Mouse (Mus musculus): ENCODE measurements around the gene Olfr33. TPM values are rescaled to one million over a fixed set of nuclear protein-coding genes. Genes with fewer than 3 reads are reported as not detected.

The Olfr33 gene
- total and polyA plus RNA-seq, 3 experiments: not detected

DNA sequence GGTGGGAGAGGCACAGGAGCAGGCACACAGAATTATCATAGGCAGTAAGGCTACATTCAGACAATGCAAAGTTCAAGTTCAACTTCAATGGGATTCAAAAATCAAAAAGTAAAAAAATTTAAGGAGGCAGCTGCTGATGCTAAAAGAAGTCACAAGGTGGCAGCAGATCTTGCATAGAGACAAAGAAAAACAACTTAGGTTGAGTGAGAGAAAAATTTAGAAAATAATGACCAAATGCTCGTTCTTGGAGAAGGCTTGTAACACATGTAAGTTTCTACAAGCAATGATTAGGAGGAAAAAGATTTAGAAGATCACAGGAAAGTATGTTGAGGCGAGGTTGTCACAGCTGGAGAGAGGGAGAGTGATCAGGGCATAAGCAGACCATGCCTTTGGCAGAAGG, 53.5 kb downstream of the Olfr33 start:
- H3K4me1 ChIP-seq (ENCODE audit: control insufficient read depth in 1 of 2, insufficient read depth in 2 of 2, low read length in 2 of 2): no peaks in the 10 kb centered on the region
- TF ChIP-seq ELF1 (IDR thresholded peaks at IDR 0.05; ENCODE audit: low read depth, low read length): no peak
- 0 out of 2 replicates have a peak, but pooled peaks have one; percentile 33 for TF ChIP-seq ZNF384 (IDR thresholded peaks at IDR 0.05; ENCODE audit: low read depth, low read length)
- peak; percentile 69 for TF ChIP-seq SMC3 (IDR thresholded peaks at IDR 0.05; ENCODE audit: low read depth, low read length)
- no peak for TF ChIP-seq TCF12 (IDR thresholded peaks at IDR 0.05; ENCODE audit: low read depth, low read length)
- TF ChIP-seq MEF2A (IDR thresholded peaks at IDR 0.05; ENCODE audit: extremely low read depth, insufficient replicate concordance, low read depth, low read length, poor library complexity, severe bottlenecking): no peak
- no peak for TF ChIP-seq GABPA (IDR thresholded peaks at IDR 0.05; ENCODE audit: low read depth, low read length)
- TF ChIP-seq RCOR1 (IDR thresholded peaks at IDR 0.05; ENCODE audit: low read depth, low read length): no peak
- TF ChIP-seq RAD21 (IDR thresholded peaks at IDR 0.05; ENCODE audit: low read depth, low read length): peak; percentile 59
- TF ChIP-seq CHD2 (IDR thresholded peaks at IDR 0.05; ENCODE audit: low read length): no peak
- no peak for TF ChIP-seq POLR2AphosphoS5 (IDR thresholded peaks at IDR 0.05; ENCODE audit: borderline replicate concordance, low read depth, low read length)
- TF ChIP-seq UBTF (IDR thresholded peaks at IDR 0.05; ENCODE audit: borderline replicate concordance, insufficient read depth, low read depth, low read length): no peak
- no peak for TF ChIP-seq SIN3A (IDR thresholded peaks at IDR 0.05; ENCODE audit: low read length)
- TF ChIP-seq TBP (IDR thresholded peaks at IDR 0.05; ENCODE audit: low read depth, low read length): no peak
- TF ChIP-seq ZKSCAN1 (IDR thresholded peaks at IDR 0.05; ENCODE audit: low read depth, low read length): no peak
- no peak for TF ChIP-seq ZMIZ1 (IDR thresholded peaks at IDR 0.05; ENCODE audit: low read depth, low read length)
- TF ChIP-seq MYB (IDR thresholded peaks at IDR 0.05; ENCODE audit: low read depth, low read length): no peak
- TF ChIP-seq POLR2A (IDR thresholded peaks at IDR 0.05; ENCODE audit: control insufficient read depth in 1 of 2, insufficient read depth in 1 of 2, low read depth in 1 of 2, low read length in 2 of 2, poor library complexity in 1 of 2): no peak
- no peak for TF ChIP-seq TAL1 (IDR thresholded peaks at IDR 0.05; ENCODE audit: low read length)
- TF ChIP-seq MAFK (IDR thresholded peaks at IDR 0.05; ENCODE audit: borderline replicate concordance, low read depth, low read length): no peak
- no peak for TF ChIP-seq HCFC1 (IDR thresholded peaks at IDR 0.05; ENCODE audit: low read depth, low read length)
- no peak for TF ChIP-seq MYC (IDR thresholded peaks at IDR 0.05; ENCODE audit: low read depth, low read length)
- no peak for TF ChIP-seq BHLHE40 (IDR thresholded peaks at IDR 0.05; ENCODE audit: borderline replicate concordance, low read depth, low read length)
- TF ChIP-seq KAT2A (conservative IDR thresholded peaks at IDR 0.05; ENCODE audit: low read depth, low read length): no peak
- no peak for TF ChIP-seq USF1 (IDR thresholded peaks at IDR 0.05; ENCODE audit: low read depth, low read length)
- no peak for TF ChIP-seq JUND (IDR thresholded peaks at IDR 0.05; ENCODE audit: low read depth, low read length)
- no peak for TF ChIP-seq ETS1 (IDR thresholded peaks at IDR 0.05; ENCODE audit: low read depth, low read length)
- peak in 2 of 3 experiments; percentile 27 to 62; a peak in 4 of 6 replicates for TF ChIP-seq CTCF (IDR thresholded peaks at IDR 0.05 in 2 of 3, conservative IDR thresholded peaks at IDR 0.05 in 1 of 3; ENCODE audit: control insufficient read depth in 1 of 3, insufficient read depth in 1 of 3, low read depth in 2 of 3, low read length in 3 of 3, poor library complexity in 1 of 3, severe bottlenecking in 1 of 3)
- TF ChIP-seq MAX (IDR thresholded peaks at IDR 0.05; ENCODE audit: low read length): no peak
- TF ChIP-seq GATA1 (IDR thresholded peaks at IDR 0.05; ENCODE audit: low read depth, low read length): no peak
- no peak for TF ChIP-seq NELFE (IDR thresholded peaks at IDR 0.05; ENCODE audit: low read depth, low read length)
- TF ChIP-seq E2F4 (IDR thresholded peaks at IDR 0.05; ENCODE audit: borderline replicate concordance, low read depth, low read length): no peak
- H3K9me3 ChIP-seq (replicated peaks; ENCODE audit: insufficient read depth, low read length): no peaks in the 10 kb centered on the region
- DNase-seq (ENCODE audit: low read depth, low spot score): peak; percentile 30
- no peak overlapping the region for H3K4me3 ChIP-seq (ENCODE audit: control insufficient read depth in 1 of 2, insufficient read depth in 1 of 2, low read depth in 2 of 2, low read length in 2 of 2)
- H3K27ac ChIP-seq (ENCODE audit: control insufficient read depth, low read depth, low read length): no peak overlapping the region
- no peaks in the 10 kb centered on the region for H3K36me3 ChIP-seq (ENCODE audit: control insufficient read depth in 1 of 2, insufficient read depth in 2 of 2, low read length in 2 of 2)
- no peaks in the 10 kb centered on the region for H3K79me2 ChIP-seq (ENCODE audit: control insufficient read depth, insufficient read depth, low read length, poor library complexity)
- peaks cover 0 to 1% of the 10 kb centered on the region in 2 experiments; a peak in 2 of 4 replicates for H3K27me3 ChIP-seq (ENCODE audit: control insufficient read depth in 1 of 2, insufficient read depth in 2 of 2, low read length in 2 of 2)
- H3K9ac ChIP-seq (ENCODE audit: control insufficient read depth, low read depth, low read length, poor library complexity, severe bottlenecking): no peak overlapping the region
